ENCODE assay signal across 9 mouse cellular contexts in the genomic region with DNA sequence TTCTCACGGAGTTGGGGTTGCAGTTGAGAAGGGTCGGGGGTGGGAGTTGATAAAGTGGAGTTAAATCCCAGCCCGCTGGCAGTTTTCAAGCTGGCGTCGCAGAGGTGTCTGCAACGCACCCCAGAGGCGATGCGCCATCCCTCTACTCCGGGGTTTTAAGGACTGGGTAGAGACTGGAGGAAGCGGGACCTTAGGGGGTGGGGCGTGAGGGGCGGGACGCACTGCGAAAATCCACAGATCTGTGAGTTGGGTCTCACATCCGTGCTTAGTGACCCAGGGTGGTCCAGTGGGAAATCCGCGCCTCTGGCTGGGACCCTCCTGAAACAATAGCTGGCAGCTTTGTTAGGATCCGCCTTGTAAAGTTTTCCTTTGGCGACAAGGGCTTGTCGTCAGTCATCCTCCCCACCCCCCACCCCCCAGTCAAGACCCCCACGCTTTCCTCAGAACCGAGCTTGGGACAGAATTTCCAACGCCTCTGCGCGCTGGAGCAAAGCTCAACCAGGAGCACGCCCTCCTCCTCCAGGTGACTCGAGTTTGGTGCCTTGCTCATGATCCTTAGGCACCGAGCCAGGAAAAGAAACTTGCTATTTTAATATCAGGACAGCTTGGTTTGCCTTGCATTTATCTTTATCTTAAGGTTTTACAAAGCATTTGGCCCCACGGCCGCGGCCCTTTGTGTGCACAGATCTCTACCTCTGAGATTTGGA. TPM values are rescaled to one million over a fixed set of nuclear protein-coding genes. Genes with fewer than 3 reads are reported as not detected.
DNase-seq lines count a peak whose midpoint lies in the region; ATAC-seq and TF ChIP-seq lines count a peak whose summit lies in the region.
"Had no signal": no experiment of that assay in that cellular context is flagged by ENCODE, and none has a peak within 500 bp of the region (broad histone marks: within the 10 kb centered on the region; RNA-seq: fewer than 3 reads in every experiment).

Cyp1b1 (minus strand) TSS at position 131 of the 707 bp plus-strand sequence.

- H3K4me1 ChIP-seq in forebrain, embryonic 15.5 days = peaks cover 35% of the 10 kb centered on the region
- H3K4me1 ChIP-seq in intestine, embryonic 16.5 days (ENCODE audit: control insufficient read depth, insufficient read depth, low read length) = peaks cover 25% of the 10 kb centered on the region
- peaks cover 26% of the 10 kb centered on the region for H3K4me1 ChIP-seq in midbrain, embryonic 14.5 days (ENCODE audit: control insufficient read depth, insufficient read depth, low read length)

- CTCF ChIA-PET in Patski (lab: Charles Lee) = interaction anchor here (0.7 to 4.3 kb wide), 9 partner anchors 12 to 128 kb away, joined by 3 to 39 read pairs (median 5); no protein-coding TSS in a partner anchor

- H3K9me3 ChIP-seq in forebrain, embryonic 15.5 days = no peaks in the 10 kb centered on the region
- H3K9me3 ChIP-seq in intestine, embryonic 16.5 days (ENCODE audit: control insufficient read depth, low read length) = no peaks in the 10 kb centered on the region
- no peaks in the 10 kb centered on the region for H3K9me3 ChIP-seq in midbrain, embryonic 14.5 days (ENCODE audit: control insufficient read depth, low read length)

- no peak for TF ChIP-seq CTCF in Patski (IDR thresholded peaks at IDR 0.05)

- under 1% methylated on average over 31 of the region's 31 CpGs for WGBS in forebrain, embryonic 15.5 days
- under 1% methylated on average over 31 of the region's 31 CpGs for WGBS in intestine, embryonic 16.5 days
- WGBS in midbrain, embryonic 14.5 days = under 1% methylated on average over 31 of the region's 31 CpGs

- H3K9ac ChIP-seq in forebrain, embryonic 15.5 days (replicated peaks) = peak within 1 kb of the TSS; percentile 39
- H3K9ac ChIP-seq in intestine, embryonic 16.5 days (ENCODE audit: low read depth, low read length) = peak within 1 kb of the TSS; percentile 64
- peak within 1 kb of the TSS; percentile 40 for H3K9ac ChIP-seq in midbrain, embryonic 14.5 days (replicated peaks; ENCODE audit: low read length)

- H3K36me3 ChIP-seq in forebrain, embryonic 15.5 days = no peaks in the 10 kb centered on the region
- H3K36me3 ChIP-seq in intestine, embryonic 16.5 days (ENCODE audit: control insufficient read depth, insufficient read depth, low read length) = no peaks in the 10 kb centered on the region
- no peaks in the 10 kb centered on the region for H3K36me3 ChIP-seq in midbrain, embryonic 14.5 days (ENCODE audit: control insufficient read depth, insufficient read depth, low read length)

- no peak within 1 kb of the TSS for H3K27ac ChIP-seq in forebrain, embryonic 15.5 days (replicated peaks)
- peak within 1 kb of the TSS; percentile 60 for H3K27ac ChIP-seq in intestine, embryonic 16.5 days (ENCODE audit: low read length)
- no peak within 1 kb of the TSS for H3K27ac ChIP-seq in midbrain, embryonic 14.5 days (replicated peaks; ENCODE audit: low read depth, low read length)

- peak within 1 kb of the TSS; percentile 87 for H3K4me2 ChIP-seq in forebrain, embryonic 15.5 days (replicated peaks)
- peak within 1 kb of the TSS; percentile 89 for H3K4me2 ChIP-seq in intestine, embryonic 16.5 days (ENCODE audit: low read depth, low read length)
- H3K4me2 ChIP-seq in midbrain, embryonic 14.5 days (ENCODE audit: low read length) = peak within 1 kb of the TSS; percentile 86

- intact Hi-C loops in heart, postnatal 10 days (cut with DNase I) = loop anchor here (2.0 to 5.0 kb wide), 3 partner anchors 50 to 604 kb away; no protein-coding TSS in a partner anchor

- no peaks in the 10 kb centered on the region for H3K27me3 ChIP-seq in Patski
- peaks cover 48% of the 10 kb centered on the region for H3K27me3 ChIP-seq in forebrain, embryonic 15.5 days
- peaks cover 25% of the 10 kb centered on the region for H3K27me3 ChIP-seq in intestine, embryonic 16.5 days (replicated peaks; ENCODE audit: control insufficient read depth, insufficient read depth, low read length)
- peaks cover 55% of the 10 kb centered on the region for H3K27me3 ChIP-seq in midbrain, embryonic 14.5 days (ENCODE audit: control insufficient read depth, insufficient read depth, low read length)

- peak; percentile 28 for ATAC-seq in Patski
- peak; percentile 20; the same call in 1 of the 2 replicates for ATAC-seq in forebrain, embryonic 15.5 days (replicated peaks)
- peak; percentile 67 for ATAC-seq in intestine, embryonic 16.5 days
- ATAC-seq in midbrain, embryonic 14.5 days (ENCODE audit: low FRiP score, low TSS enrichment) = peak; percentile 24; the same call in 1 of the 2 replicates

- POLR2A ChIA-PET in Patski (lab: Charles Lee) = interaction anchor here (0.5 to 3.1 kb wide), 15 partner anchors 10 to 123 kb away, joined by 3 to 21 read pairs (median 4); no protein-coding TSS in a partner anchor

- peak; percentile 97 for DNase-seq in heart, adult 11 months
- no peak for DNase-seq in heart, postnatal 10 days
- no peak for DNase-seq in Patski (ENCODE audit: low read depth, low spot score)
- peak; percentile 40 for DNase-seq in midbrain, embryonic 14.5 days
- DNase-seq in gastrocnemius, postnatal 4 days (ENCODE audit: low spot score in 2 of 2) = no peak
- no peak for DNase-seq in right cerebral cortex, postnatal 14 days

- in situ Hi-C loops in Patski (cut with MboI; ENCODE audit: low pct_unique_long_range_greater_than_20kb) = loop anchor here (5.0 kb wide), 1 partner anchor 112 kb away; no protein-coding TSS in a partner anchor

- H3K4me3 ChIP-seq in forebrain, embryonic 15.5 days = peak within 1 kb of the TSS; percentile 41
- peak within 1 kb of the TSS; percentile 47 for H3K4me3 ChIP-seq in intestine, embryonic 16.5 days (ENCODE audit: low read length)
- H3K4me3 ChIP-seq in midbrain, embryonic 14.5 days (replicated peaks; ENCODE audit: low read depth, low read length) = peak within 1 kb of the TSS; percentile 40

RNA-seq across cellular contexts. Expression of gene Cyp1b1, which starts in this region (rescaled TPM):
- 1 to 10 TPM; 2.5 to 4.0 TPM for total RNA-seq in heart, postnatal 10 days (2021)
- 136 TPM for polyA plus RNA-seq in Patski (2021)
- 3.5 and 4.2 TPM in 2 replicates for polyA plus RNA-seq in forebrain, embryonic 15.5 days (2015; fragmentation: Nextera tagmentation; extraction: Ambion mirVana)
- polyA plus RNA-seq in intestine, embryonic 16.5 days (2015; fragmentation: Nextera tagmentation; extraction: Ambion mirVana) = 6.9 and 8.9 TPM in 2 replicates
- polyA plus RNA-seq in midbrain, embryonic 14.5 days (2014; fragmentation: Nextera tagmentation; extraction: Ambion mirVana) = 0.18 and 9.2 TPM in 2 replicates
- total RNA-seq in gastrocnemius, postnatal 4 days (2021) = under 1 TPM; 0.36 to 0.42 TPM
- total RNA-seq: MEL had no signal

Comparison
In these comparisons a context has a peak if more than half of its experiments do, and no peak if none do; other contexts are left out.
1. RNA of gene Cyp1b1 (polyA plus RNA-seq): 136 TPM in Patski (single experiment); 0.18 to 9.2 TPM in midbrain, embryonic 14.5 days, 6.9 to 8.9 TPM in intestine, embryonic 16.5 days and 3.5 to 4.2 TPM in forebrain, embryonic 15.5 days; every median in the first group is over 10 times any median in the second.
2. DNase-seq: peak in heart, adult 11 months (single experiment) and midbrain, embryonic 14.5 days (single experiment); none in heart, postnatal 10 days (0 of 2), Patski (single experiment), gastrocnemius, postnatal 4 days (0 of 2) and right cerebral cortex, postnatal 14 days (single experiment).
3. Peak in every context shown above with its lines, with median percentiles within 50 percentile points of each other: ATAC-seq, H3K4me2 ChIP-seq, H3K4me3 ChIP-seq and H3K9ac ChIP-seq.